Mouse (Mus musculus): ENCODE measurements around the gene Pafah1b1. TPM values are rescaled to one million over a fixed set of nuclear protein-coding genes. Genes with fewer than 3 reads are reported as not detected.

The Pafah1b1 gene
- total RNA-seq, 1 experiment = 64.6 TPM

GRCm38 (mm10) chr11:74649095-74649646 lies 75.3 kb downstream of the Pafah1b1 start, which contains the start of gene Cluh:
TSS of gene Cluh (plus strand) at chr11:74649495.
- TF ChIP-seq HCFC1 (IDR thresholded peaks at IDR 0.05; ENCODE audit: borderline replicate concordance, insufficient read depth, low read length) = peak; percentile 73
- no peak for TF ChIP-seq ZNF384 (IDR thresholded peaks at IDR 0.05; ENCODE audit: low read depth, low read length)
- TF ChIP-seq ZC3H11A (IDR thresholded peaks at IDR 0.05; ENCODE audit: borderline replicate concordance, low read depth, low read length) = no peak
- H3K27ac ChIP-seq (ENCODE audit: insufficient read depth, low read depth, low read length, poor library complexity, severe bottlenecking) = peak within 1 kb of the TSS; percentile 72
- peaks cover 5% of the 10 kb centered on the region; the same call in 1 of the 2 replicates for H3K36me3 ChIP-seq (ENCODE audit: control insufficient read depth, insufficient read depth, low read length, poor library complexity, severe bottlenecking)
- H3K9me3 ChIP-seq (ENCODE audit: control insufficient read depth, insufficient read depth, low read depth, low read length) = no peaks in the 10 kb centered on the region
- H3K4me1 ChIP-seq (ENCODE audit: control insufficient read depth in 2 of 2, insufficient read depth in 2 of 2, low read length in 2 of 2, poor library complexity in 1 of 2) = peaks cover 9 to 26% of the 10 kb centered on the region in 2 experiments
- peak within 1 kb of the TSS; percentile 90 to 94 for H3K4me3 ChIP-seq (ENCODE audit: insufficient read depth in 1 of 2, low read depth in 1 of 2, low read length in 2 of 2, poor library complexity in 1 of 2, severe bottlenecking in 1 of 2)
- H3K9ac ChIP-seq (ENCODE audit: insufficient read depth, low read depth, low read length, poor library complexity, severe bottlenecking) = peak within 1 kb of the TSS; percentile 94
- peak; percentile 98 for DNase-seq (ENCODE audit: low read depth, low spot score)
- in situ Hi-C loops (cut with MboI; ENCODE audit: low sequenced_read_pairs in 2 of 2, unreplicated experiment in 2 of 2) = no loop called here

- Histone ChIP-seq H3K4me1 (ENCODE audit: control insufficient read depth in 2 of 2, insufficient read depth in 2 of 2, low read length in 2 of 2, poor library complexity in 1 of 2) (peaks cover 9 to 26% of the 10 kb centered on the region in 2 experiments), H3K36me3 (ENCODE audit: control insufficient read depth, insufficient read depth, low read length, poor library complexity, severe bottlenecking) (peaks cover 5% of the 10 kb centered on the region; the same call in 1 of the 2 replicates), H3K9ac (ENCODE audit: insufficient read depth, low read depth, low read length, poor library complexity, severe bottlenecking) (no peak overlapping the region; the same call in 1 of the 2 replicates), H3K9me3 (ENCODE audit: control insufficient read depth, insufficient read depth, low read depth, low read length) (no peaks in the 10 kb centered on the region), H3K27ac (ENCODE audit: insufficient read depth, low read depth, low read length, poor library complexity, severe bottlenecking) (peak overlapping the region; percentile 7; the same call in 1 of the 2 replicates), H3K4me3 (ENCODE audit: insufficient read depth in 1 of 2, low read depth in 1 of 2, low read length in 2 of 2, poor library complexity in 1 of 2, severe bottlenecking in 1 of 2) (peak overlapping the region; percentile 90 to 94; a peak in 3 of 4 replicates)
- no peak for TF ChIP-seq MAFK (IDR thresholded peaks at IDR 0.05; ENCODE audit: insufficient read depth, low read depth, low read length)
- in situ Hi-C loops (cut with MboI; ENCODE audit: low sequenced_read_pairs in 2 of 2, unreplicated experiment in 2 of 2) = no loop called here
- no peak for DNase-seq (ENCODE audit: low read depth, low spot score)
Measured at GRCm38 (mm10) chr11:74648676-74649075, 75.8 kb downstream of the Pafah1b1 start.

- H3K9ac ChIP-seq (ENCODE audit: insufficient read depth, low read depth, low read length, poor library complexity, severe bottlenecking) = no peak overlapping the region
- in situ Hi-C loops (cut with MboI; ENCODE audit: low sequenced_read_pairs in 2 of 2, unreplicated experiment in 2 of 2) = no loop called here
- peaks cover 5% of the 10 kb centered on the region; the same call in 1 of the 2 replicates for H3K36me3 ChIP-seq (ENCODE audit: control insufficient read depth, insufficient read depth, low read length, poor library complexity, severe bottlenecking)
- no peaks in the 10 kb centered on the region for H3K9me3 ChIP-seq (ENCODE audit: control insufficient read depth, insufficient read depth, low read depth, low read length)
- no peak overlapping the region for H3K4me3 ChIP-seq (ENCODE audit: insufficient read depth in 1 of 2, low read depth in 1 of 2, low read length in 2 of 2, poor library complexity in 1 of 2, severe bottlenecking in 1 of 2)
- no peak overlapping the region for H3K27ac ChIP-seq (ENCODE audit: insufficient read depth, low read depth, low read length, poor library complexity, severe bottlenecking)
- TF ChIP-seq MAFK (IDR thresholded peaks at IDR 0.05; ENCODE audit: insufficient read depth, low read depth, low read length) = no peak
- no peak for TF ChIP-seq HCFC1 (IDR thresholded peaks at IDR 0.05; ENCODE audit: borderline replicate concordance, insufficient read depth, low read length)
- TF ChIP-seq CHD2 (IDR thresholded peaks at IDR 0.05; ENCODE audit: low read depth, low read length) = no peak
- TF ChIP-seq ZC3H11A (IDR thresholded peaks at IDR 0.05; ENCODE audit: borderline replicate concordance, low read depth, low read length) = no peak
- TF ChIP-seq ZNF384 (IDR thresholded peaks at IDR 0.05; ENCODE audit: low read depth, low read length) = no peak
- DNase-seq (ENCODE audit: low read depth, low spot score) = no peak
- H3K4me1 ChIP-seq (ENCODE audit: control insufficient read depth in 2 of 2, insufficient read depth in 2 of 2, low read length in 2 of 2, poor library complexity in 1 of 2) = peaks cover 9 to 22% of the 10 kb centered on the region in 2 experiments
Measured at GRCm38 (mm10) chr11:74647966-74648365, 76.5 kb downstream of the Pafah1b1 start.

- in situ Hi-C loops (cut with MboI; ENCODE audit: low sequenced_read_pairs in 2 of 2, unreplicated experiment in 2 of 2) = no loop called here
- H3K9me3 ChIP-seq (ENCODE audit: control insufficient read depth, insufficient read depth, low read depth, low read length) = no peaks in the 10 kb centered on the region
Measured at GRCm38 (mm10) chr11:74639628-74640027, 84.8 kb downstream of the Pafah1b1 start.

More at GRCm38 (mm10) chr11:74639628-74640027, 84.8 kb downstream of the Pafah1b1 start:
- Histone ChIP-seq H3K36me3 (ENCODE audit: control insufficient read depth, insufficient read depth, low read length, poor library complexity, severe bottlenecking) (no peaks in the 10 kb centered on the region), H3K27ac (ENCODE audit: insufficient read depth, low read depth, low read length, poor library complexity, severe bottlenecking) (no peak overlapping the region), H3K4me3 (ENCODE audit: insufficient read depth in 1 of 2, low read depth in 1 of 2, low read length in 2 of 2, poor library complexity in 1 of 2, severe bottlenecking in 1 of 2) (no peak overlapping the region), H3K4me1 (ENCODE audit: control insufficient read depth in 2 of 2, insufficient read depth in 2 of 2, low read length in 2 of 2, poor library complexity in 1 of 2) (peaks cover 0 to 5% of the 10 kb centered on the region in 2 experiments; a peak in 1 of 4 replicates), H3K9ac (ENCODE audit: insufficient read depth, low read depth, low read length, poor library complexity, severe bottlenecking) (no peak overlapping the region)
- DNase-seq (ENCODE audit: low read depth, low spot score) = no peak
- TF ChIP-seq MAFK (IDR thresholded peaks at IDR 0.05; ENCODE audit: insufficient read depth, low read depth, low read length) (no peak), HCFC1 (IDR thresholded peaks at IDR 0.05; ENCODE audit: borderline replicate concordance, insufficient read depth, low read length) (no peak), CHD2 (IDR thresholded peaks at IDR 0.05; ENCODE audit: low read depth, low read length) (no peak), ZNF384 (IDR thresholded peaks at IDR 0.05; ENCODE audit: low read depth, low read length) (no peak), ZC3H11A (IDR thresholded peaks at IDR 0.05; ENCODE audit: borderline replicate concordance, low read depth, low read length) (no peak)

Data from ES-E14 (cell line).